Mouse (Mus musculus): ENCODE data around the gene Cdc40.
"Not testable (repeated sequence)": the region's sequence is repeated elsewhere in the genome, so short reads cannot be mapped to it uniquely, and the experiment has no call there.

The Cdc40 gene

GRCm38 (mm10) chr10:40856703-40857102 is 26.4 kb downstream of the Cdc40 start:
- DNase-seq = no peak

- DNase-seq = no peak
Observed at GRCm38 (mm10) chr10:40855616-40856015, 27.5 kb downstream of the Cdc40 start.

GRCm38 (mm10) chr10:40851138-40851537 is 32.0 kb downstream of the Cdc40 start:
- no peak for DNase-seq

DNA sequence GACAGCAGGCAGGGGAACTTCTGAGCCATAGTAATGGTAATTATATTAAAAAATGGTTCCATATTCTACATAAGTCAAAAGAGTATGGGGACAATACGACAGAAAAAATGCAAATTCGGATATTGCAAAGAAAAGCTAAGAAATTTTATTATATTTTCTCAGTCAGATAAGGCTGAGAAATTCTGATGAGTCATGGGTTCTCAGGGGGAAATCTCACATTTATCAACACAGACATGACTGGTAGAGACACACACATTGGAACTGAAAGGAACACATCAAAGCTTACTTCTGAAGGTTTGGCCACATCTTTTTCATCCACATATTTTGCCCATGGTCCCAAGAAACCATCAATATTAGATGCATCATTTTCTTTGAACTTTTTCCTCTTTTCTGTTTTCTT is 32.5 kb downstream of the Cdc40 start:
- DNase-seq = no peak

DNA sequence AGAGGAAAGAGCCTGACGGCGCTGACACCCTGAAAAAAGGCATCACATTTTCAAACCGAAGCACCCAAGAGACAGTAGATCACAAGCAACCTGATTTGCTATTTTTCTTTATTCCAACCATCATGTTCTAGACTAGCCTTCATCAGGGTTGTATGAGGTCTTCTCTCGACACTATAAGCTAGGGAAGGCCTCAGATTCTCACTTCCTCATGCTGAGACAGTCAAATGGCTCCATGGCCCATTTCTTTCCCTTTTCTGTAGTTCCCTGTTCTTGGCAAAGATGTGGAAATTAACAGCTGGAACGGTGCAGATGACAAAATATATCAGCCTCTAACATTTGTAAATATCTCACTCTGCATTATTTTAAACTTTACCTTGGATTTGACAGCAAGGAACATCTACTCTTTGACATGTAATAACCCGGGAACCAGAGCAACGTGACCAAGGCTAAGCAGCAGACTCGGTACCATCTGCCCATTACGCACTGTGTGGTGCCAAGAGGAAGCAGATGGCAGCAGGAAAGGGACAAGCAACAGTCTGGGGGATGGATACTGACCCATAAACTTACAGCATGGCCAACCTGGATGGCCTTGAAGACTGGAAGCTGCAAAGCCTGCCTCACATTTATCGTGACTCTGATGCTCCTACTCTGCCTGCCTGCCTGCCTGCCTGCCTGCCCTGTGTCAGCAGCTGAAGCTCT is 35.8 kb downstream of the Cdc40 start:
- DNase-seq = no peak

DNA sequence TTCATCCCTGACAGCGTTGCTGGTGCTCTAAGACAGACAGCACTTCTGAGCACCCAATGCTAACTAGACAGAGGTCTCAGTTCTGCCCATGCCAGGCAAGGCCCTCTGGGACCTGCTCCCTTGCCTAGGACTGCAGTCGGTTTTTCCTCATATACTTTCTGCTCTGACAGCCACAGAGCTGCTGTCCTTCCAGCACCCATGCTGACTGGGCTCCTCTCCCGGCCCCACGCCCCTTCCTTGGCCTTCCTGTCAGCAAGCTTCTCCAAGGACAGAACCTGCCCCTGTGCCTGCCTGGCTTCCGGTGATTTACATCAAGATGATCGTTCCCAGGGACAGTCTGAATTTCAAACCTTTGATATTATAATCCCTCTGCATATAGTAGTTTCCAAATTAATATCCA is 37.5 kb downstream of the Cdc40 start:
- DNase-seq = no peak

DNA sequence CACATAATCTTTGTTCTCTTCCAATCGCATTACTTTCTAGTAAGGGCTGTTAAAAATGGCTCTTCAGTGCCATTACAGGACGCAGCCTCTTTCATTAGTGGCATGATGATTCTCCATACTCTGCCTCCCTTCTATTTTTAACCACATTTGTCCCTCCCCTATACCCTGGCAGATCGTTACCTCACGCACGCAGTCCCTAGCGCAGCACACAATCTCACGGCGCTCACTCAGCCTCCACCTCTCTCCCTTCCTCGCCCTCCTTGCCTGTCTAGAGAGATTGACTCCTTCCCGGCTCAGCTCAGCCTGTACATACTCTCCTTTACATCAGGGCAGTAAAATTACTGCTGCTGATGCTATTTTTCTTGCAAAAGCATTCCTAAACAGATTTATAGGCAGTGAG is 38.6 kb downstream of the Cdc40 start:
- DNase-seq = no peak

DNA sequence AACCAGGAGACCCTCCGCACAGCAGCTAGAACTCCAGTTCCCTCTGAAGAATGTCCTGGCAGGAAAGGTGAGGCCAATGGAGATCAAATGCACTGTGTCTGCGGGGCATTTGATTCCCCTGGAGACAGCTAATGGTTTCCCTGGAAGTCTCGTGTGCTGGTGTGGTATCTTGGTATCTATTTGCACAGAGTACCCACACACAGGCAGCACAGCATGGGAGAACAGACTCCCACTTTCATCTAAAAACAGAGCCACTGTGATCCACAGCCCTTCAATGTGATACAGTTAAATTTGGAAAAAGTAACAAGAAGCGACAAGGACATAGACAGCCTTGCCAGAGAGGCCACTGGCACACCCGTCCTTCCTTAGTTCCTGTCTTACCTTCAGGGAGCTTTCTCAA is 39.3 kb downstream of the Cdc40 start:
- no peak for DNase-seq

GRCm38 (mm10) chr10:40840086-40840485 is 43.0 kb downstream of the Cdc40 start:
- no peak for DNase-seq

DNA sequence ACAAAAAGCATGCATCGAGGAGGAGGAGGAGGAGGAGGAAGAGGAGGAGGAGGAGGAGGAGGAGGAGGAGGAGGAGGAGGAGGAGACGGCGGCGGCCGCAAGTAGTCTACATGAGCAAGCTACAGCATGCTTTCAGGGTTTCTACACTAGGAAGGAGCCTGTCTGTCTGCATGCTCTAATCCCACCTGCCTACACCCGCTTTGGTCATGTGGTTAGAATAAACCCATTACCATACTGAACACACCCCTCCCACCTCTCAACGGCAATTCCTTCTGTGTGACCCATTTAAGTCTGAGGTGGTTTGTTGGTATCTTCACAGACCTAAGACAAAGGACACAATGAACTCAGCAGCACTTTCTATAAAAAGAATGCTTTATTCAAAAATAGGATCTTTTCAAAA is 51.8 kb downstream of the Cdc40 start:
- DNase-seq = no peak

- no peak for DNase-seq
Observed at GRCm38 (mm10) chr10:40830312-40830711, 52.8 kb downstream of the Cdc40 start.

- DNase-seq = no peak
Observed at GRCm38 (mm10) chr10:40827706-40828105, 55.4 kb downstream of the Cdc40 start.

- no peak for DNase-seq
Observed at GRCm38 (mm10) chr10:40825952-40826351, 57.2 kb downstream of the Cdc40 start.

- no peak for DNase-seq
Observed at GRCm38 (mm10) chr10:40816471-40816870, 66.6 kb downstream of the Cdc40 start.

GRCm38 (mm10) chr10:40813627-40814026 is 69.5 kb downstream of the Cdc40 start:
- no peak for DNase-seq

DNA sequence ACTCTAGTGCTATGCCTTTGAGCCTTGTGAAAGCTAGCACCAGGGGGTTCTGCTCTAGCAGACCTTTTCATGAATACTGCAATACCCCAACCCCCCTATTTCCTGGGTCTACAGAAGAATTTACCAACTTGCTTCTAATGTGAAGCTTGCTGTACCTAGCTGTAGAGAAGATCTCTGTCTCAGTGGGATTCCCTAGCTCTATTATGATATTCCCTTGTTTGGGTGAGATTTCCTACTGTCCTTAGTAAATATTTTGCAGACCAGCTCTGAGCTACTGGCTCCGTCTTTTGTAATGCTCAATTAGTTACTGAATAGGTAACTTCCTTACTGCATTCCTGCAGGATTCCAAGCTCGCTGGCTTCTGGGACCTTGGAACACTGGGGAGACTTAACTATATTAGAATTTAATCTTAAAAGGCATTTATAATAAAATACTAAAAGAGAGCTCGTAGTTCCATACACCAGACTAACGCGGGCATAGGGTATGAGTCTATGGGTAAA is 73.7 kb downstream of the Cdc40 start:
- DNase-seq = not testable (repeated sequence)

GRCm38 (mm10) chr10:40806221-40806620 is 76.9 kb downstream of the Cdc40 start:
- DNase-seq = no peak

GRCm38 (mm10) chr10:40805221-40805620 is 77.9 kb downstream of the Cdc40 start:
- no peak for DNase-seq

DNA sequence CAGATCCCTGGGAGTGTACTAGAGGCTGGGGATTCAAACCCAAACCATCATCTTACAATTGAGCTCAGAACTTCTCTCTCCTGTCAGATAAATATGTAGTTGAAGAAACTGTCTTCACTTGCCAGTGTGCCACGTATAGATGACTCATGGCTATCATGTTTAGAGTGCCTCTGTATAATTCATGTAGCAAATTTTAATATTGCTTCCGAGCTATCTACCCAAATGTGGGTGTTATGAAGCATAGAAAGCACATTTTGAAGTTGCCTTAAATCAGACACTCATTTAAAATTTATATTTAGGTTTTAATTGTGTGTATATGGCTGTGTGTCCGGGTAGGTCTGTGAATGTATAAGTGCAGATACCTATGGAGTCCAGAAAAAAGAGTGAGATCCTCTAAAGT is 91.0 kb downstream of the Cdc40 start:
- no peak for DNase-seq

GRCm38 (mm10) chr10:40790406-40790805 is 92.7 kb downstream of the Cdc40 start:
- DNase-seq = no peak

Measured in lung, postnatal 4 days (tissue).